Mouse (Mus musculus) gastrocnemius, adult 18-20 months (tissue): ENCODE results near the gene Olfr103. TPM values are rescaled to one million over a fixed set of nuclear protein-coding genes. Genes with fewer than 3 reads are reported as not detected.

Experiments
- DNase-seq: peaks from one replicate; pipeline ENCODE4 v3.0.0; 2021; ENCODE audit warnings: low spot score
- long read RNA-seq, 2 experiments: library from polyadenylated mRNA; stranded (forward); transcript quantifications; one replicate each; pipeline ENCODE4 v2.0.0; 2021
- total RNA-seq, 2 experiments: library from RNA; stranded (reverse); gene quantifications; 2 replicates each; pipeline ENCODE4 v1.2.3; 2021

Gene Olfr103
- total RNA-seq, result not detected
- long read RNA-seq, experiment 1, result 0 reads
- long read RNA-seq, experiment 2, result 0 reads

- no peak for DNase-seq
Measured at GRCm38 (mm10) chr17:37339598-37339997, at the start of gene Olfr103. Gene Olfr103 (minus strand): TSS chr17:37339698.

DNA sequence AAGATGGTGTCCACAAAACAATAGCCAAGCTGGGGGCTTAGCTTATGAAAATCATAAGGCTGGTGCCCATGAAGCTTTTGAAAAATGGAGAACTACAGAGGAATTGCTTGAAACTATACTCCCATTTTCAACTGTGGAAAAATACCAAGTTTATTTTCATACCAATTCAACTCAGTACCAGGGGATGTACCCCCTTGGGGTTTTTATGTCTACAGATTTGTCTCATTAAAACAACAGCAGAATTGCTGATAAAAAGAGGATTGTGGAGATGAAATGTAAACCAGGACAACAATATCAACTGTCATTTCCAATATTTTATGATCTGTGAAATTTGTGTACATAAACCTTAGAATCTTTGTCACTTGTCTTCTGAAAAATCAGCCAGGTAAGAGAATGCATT is 39.2 kb upstream of the Olfr103 start, which contains the start of gene Olfr105-ps:
Gene Olfr105-ps (plus strand): TSS at position 301 of the 400 bp plus-strand sequence.
- no peak for DNase-seq

DNA sequence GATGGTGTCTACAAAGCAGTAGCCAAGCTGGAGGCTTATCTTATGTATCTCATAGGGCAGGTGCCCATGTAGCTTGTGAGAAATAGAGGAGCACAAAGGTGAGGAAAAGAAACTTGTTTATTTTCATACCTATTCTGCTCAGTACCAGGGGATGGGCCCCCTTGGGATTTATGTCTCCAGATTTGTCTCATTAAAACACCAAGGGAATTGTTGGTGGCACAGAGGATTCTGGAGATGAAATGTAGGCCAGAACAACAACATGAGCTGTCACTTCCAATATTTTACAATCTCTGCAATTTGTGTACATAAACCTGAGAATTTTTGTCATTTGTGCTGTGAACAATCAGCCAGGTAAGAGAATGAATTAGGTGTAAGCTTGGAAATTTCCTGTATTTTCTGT is 19.8 kb upstream of the Olfr103 start, which contains the start of gene Olfr104-ps:
Gene Olfr104-ps (plus strand): TSS at position 301 of the 400 bp plus-strand sequence.
- no peak for DNase-seq

- no peak for DNase-seq
Measured at GRCm38 (mm10) chr17:37316954-37317353, 22.5 kb downstream of the Olfr103 start, which contains the start of gene Olfr102. Gene Olfr102 (minus strand): TSS chr17:37317054.

DNA sequence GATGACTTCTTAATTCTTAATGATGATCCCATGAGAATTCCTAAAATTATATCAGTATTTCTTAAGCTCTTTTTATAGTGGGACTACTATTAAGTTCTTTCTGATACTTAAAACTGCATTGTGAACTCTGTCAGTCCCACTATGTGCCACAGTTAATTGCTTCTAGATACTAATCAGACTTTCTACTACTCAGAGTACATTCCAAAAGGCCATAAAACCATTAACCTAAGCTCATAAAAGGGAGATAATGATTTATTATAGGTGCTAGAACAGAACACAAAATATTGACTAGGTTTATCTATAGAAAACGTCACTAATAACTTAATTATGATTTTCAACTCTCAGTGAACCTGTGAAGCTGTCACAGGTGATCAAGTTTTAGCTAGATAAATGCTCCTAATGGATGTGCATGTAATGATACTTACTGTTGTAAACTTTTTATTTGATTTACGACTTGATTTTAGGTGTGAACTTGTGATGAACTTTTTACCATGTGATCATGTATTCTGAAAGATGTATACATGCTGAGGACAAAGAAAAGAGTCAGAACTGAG is 29.3 kb downstream of the Olfr103 start:
- DNase-seq, result no peak

- no peak for DNase-seq
Measured at GRCm38 (mm10) chr17:37308483-37308882, 31.0 kb downstream of the Olfr103 start.

GRCm38 (mm10) chr17:37304213-37304612 is 35.3 kb downstream of the Olfr103 start, which contains the start of gene Olfr101:
Gene Olfr101 (minus strand): TSS chr17:37304313.
- no peak for DNase-seq

Other genes with a start within 250 kb of the Olfr103 start
- not detected for gene Olfr91, start 241.4 kb downstream of the Olfr103 start, total RNA-seq
- gene Olfr92, start 219.6 kb downstream of the Olfr103 start, total RNA-seq, result not detected
- gene Olfr93, start 178.2 kb downstream of the Olfr103 start, total RNA-seq, result not detected
- under 1 TPM in 1 of 2 experiments, not detected in 1; 0.74 TPM for gene Ubd, start 145.8 kb downstream of the Olfr103 start, total RNA-seq
- not detected for gene Olfr94, start 138.7 kb downstream of the Olfr103 start, total RNA-seq
- not detected for gene Olfr95, start 126.6 kb downstream of the Olfr103 start, total RNA-seq
- not detected for gene Olfr96, start 119.6 kb downstream of the Olfr103 start, total RNA-seq
- gene Olfr97, start 102.4 kb downstream of the Olfr103 start, total RNA-seq, result not detected
- gene Olfr98, start 75.9 kb downstream of the Olfr103 start, total RNA-seq, result not detected
- gene H2-M3, start 69.5 kb downstream of the Olfr103 start, total RNA-seq, result 1 to 10 TPM in 1 of 2 experiments, under 1 TPM in 1; 0.94 to 1.9 TPM
- not detected for gene Olfr99, start 56.2 kb downstream of the Olfr103 start, total RNA-seq
- gene Olfr101, start 35.4 kb downstream of the Olfr103 start, total RNA-seq, result not detected
- gene Olfr102, start 22.6 kb downstream of the Olfr103 start, total RNA-seq, result not detected
- not detected for gene Olfr104-ps, start 19.9 kb upstream of the Olfr103 start, total RNA-seq
- gene Olfr105-ps, start 39.3 kb upstream of the Olfr103 start, total RNA-seq, result not detected
- gene Olfr106-ps, start 50.7 kb upstream of the Olfr103 start, total RNA-seq, result not detected
- not detected for gene Olfr107, start 59.5 kb upstream of the Olfr103 start, total RNA-seq
- not detected for gene Olfr108, start 105.8 kb upstream of the Olfr103 start, total RNA-seq
- gene Olfr109, start 119.2 kb upstream of the Olfr103 start, total RNA-seq, result not detected
- gene H2-M2, start 143.9 kb upstream of the Olfr103 start, total RNA-seq, result not detected
- gene Olfr110, start 152.8 kb upstream of the Olfr103 start, total RNA-seq, result not detected
- gene Olfr111, start 168.3 kb upstream of the Olfr103 start, total RNA-seq, result not detected
- not detected for gene Olfr112, start 229.8 kb upstream of the Olfr103 start, total RNA-seq
- not detected for gene Olfr113, start 238.0 kb upstream of the Olfr103 start, total RNA-seq